Mouse (Mus musculus) frontal cortex, postnatal 36 days (tissue): ENCODE data around the gene Mmp8.

Experiments
- DNase-seq, 2 experiments: peaks; one replicate each; pipeline ENCODE4 v3.0.0; 2022; ENCODE audit warnings: low spot score in 2 of 2

Mmp8 gene

GRCm38 (mm10) chr9:7593272-7593812, 35.1 kb downstream of the Mmp8 start:
- no peak for DNase-seq

- peak; percentile 64 to 89 for DNase-seq
Observed at GRCm38 (mm10) chr9:7594816-7595540, 36.7 kb downstream of the Mmp8 start.

GRCm38 (mm10) chr9:7602982-7603742, 44.9 kb downstream of the Mmp8 start:
- DNase-seq: peak; percentile 75 to 80

- DNase-seq: no peak
Observed at GRCm38 (mm10) chr9:7604005-7604404, 45.7 kb downstream of the Mmp8 start.

GRCm38 (mm10) chr9:7605638-7606037, 47.4 kb downstream of the Mmp8 start:
- DNase-seq: no peak
